Mouse (Mus musculus) frontal cortex, adult (tissue): ENCODE data around the gene Edem1.

ENCODE experiments used
- ATAC-seq: cut with Nextera tagmentation; 2 replicates; pipeline ENCODE4 v1.9.2; 2017; ENCODE audit warnings: mild to moderate bottlenecking, moderate library complexity, mixed read lengths; ENCODE audit not compliant: low TSS enrichment

Edem1 gene

DNA sequence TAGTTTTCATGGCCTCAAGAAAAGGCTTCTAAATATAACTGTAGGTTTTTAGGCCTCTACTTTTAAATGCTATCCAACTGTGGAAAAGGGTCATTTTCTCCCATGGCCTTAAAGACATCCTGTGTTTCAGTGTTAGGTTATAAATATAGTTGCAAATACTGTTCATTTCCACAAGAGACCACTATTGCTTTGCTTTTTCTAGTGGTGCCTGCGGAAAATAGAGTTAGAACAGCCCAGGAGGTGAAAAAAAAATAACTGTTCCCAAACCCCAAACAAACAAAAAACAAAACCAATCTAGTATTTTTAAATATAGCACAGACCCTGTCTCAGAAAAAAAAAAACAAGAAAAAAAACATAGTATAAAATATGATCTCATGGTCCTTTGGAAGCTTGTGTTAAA lies 46.9 kb downstream of the Edem1 start:
- 0 out of 2 replicates have a peak, but pooled peaks have one; percentile 47 for ATAC-seq

DNA sequence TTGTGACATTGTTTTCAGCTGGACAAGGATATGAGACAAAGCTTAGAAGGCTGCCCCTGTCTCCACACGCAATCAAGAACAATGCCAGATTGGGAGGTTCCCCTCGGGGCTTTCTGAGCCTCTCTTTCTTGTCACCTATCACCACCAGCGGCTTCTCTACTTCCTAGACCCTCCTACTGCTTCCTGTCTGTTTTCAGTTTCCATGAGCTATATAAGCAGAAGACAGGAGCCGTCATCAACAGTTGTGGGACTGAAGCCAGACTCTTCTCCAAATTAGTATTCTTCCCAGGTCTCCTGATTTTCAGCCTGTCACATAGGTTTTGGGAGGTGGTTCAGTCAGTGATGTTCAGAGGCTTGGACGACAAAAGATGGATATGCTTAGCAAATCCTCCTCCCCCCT lies 47.6 kb downstream of the Edem1 start:
- peak; percentile 48 for ATAC-seq

DNA sequence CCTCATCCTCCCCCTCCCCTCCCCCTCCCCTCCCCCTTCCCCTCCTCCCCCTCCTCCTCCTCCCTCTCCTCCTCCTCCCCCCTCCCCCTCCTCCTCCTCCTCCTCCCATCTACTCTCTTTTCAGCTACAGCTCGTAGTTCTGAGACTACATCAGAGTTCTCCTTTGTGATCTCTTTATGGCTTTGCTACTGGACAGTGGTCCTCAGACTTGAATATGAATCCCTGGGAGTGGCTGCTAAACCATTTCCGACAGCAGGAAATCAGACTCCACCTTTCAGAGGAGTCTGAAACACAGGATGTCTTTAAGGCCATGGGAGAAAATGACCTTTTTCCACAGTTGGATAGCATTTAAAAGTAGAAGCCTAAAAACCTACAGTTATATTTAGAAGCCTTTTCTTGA lies 48.0 kb downstream of the Edem1 start:
- ATAC-seq: no peak

DNA sequence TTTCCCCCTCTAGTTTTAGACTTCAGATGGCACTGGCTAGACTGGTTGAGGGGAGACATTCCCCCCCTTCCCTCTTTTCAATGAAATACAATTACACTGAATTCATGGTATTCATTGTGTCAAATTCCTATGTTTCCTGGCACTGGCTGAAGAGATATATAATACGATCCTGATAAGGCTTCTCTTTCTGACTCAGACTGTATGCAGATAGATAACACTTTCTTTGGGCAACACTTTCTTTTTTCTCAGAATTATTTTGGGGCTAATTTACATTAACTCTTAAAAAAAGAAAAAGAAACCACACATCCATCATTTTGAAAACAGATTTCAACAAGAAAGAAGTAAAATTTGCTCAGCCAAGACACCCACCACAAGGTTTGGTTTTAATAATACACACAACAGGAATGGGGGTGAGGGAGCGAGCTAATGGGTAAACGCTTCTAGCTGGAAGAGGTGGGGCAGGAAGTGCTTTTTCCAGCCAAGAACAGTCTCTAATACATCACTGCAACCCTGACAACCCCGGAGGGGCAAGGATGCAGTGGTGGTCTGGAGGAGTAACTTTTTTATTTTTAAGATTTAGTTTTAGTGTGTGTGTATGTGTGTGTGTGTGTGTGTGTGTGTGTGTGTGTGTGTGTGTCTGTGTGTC lies 52.0 kb downstream of the Edem1 start:
- peak; percentile 51; the same call in 1 of the 2 replicates for ATAC-seq

DNA sequence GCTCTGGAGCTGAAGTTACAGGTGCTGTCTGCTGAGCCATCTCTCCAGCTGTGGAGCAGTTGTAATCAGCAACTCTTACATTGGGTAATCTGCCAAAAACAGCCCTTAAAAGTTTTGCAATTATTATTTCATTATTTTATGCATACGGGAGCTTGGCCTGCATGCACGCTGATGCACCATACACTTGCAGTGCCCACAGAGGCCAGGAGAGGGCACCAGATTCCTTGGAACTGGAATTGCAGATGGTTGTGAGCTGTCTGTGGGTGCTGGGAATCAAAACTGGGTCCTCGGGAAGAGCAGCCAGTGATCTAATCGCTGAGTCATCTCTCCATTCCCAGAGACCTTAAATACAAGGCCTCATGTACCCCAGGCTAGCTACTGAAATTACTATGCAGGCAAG lies 52.6 kb downstream of the Edem1 start:
- no peak for ATAC-seq

DNA sequence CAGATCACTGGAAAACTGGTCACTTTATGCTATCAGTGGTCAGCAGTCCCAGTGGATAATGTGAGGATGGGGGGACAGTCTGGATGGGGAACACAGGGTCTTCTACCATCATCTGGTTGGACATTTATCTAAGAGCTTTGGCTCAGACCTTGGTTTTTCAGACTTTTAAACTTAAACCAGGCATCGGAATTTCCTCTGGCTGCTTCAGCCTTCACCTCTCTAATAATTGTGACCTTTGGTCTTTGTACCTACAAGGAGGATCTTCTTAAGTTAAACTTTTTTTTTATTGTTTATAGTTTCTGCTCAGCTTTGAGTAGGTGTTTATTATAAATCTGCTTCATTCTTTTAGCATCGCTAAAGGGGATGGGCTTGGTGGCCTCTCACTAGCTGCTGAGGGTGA lies 55.4 kb downstream of the Edem1 start:
- no peak for ATAC-seq

DNA sequence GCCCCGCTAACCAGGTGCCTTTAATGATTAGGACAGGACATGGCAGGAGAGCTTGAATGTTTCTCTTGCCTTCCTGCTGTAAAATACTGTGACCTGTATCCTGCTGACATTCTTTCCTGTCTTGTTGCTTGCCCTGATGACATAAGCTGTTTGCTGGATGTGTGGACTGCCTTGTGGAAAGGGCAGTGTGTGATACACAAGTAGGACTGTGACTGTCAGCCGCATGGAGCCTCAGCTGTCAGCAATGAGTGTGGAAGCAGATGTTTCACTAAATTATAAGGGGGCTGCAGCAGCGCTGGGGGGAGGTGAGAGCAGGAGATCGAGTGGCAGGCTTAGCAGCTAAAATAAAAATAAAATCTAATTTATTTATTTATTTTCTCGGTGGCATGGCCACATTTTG lies 56.2 kb downstream of the Edem1 start:
- no peak for ATAC-seq

DNA sequence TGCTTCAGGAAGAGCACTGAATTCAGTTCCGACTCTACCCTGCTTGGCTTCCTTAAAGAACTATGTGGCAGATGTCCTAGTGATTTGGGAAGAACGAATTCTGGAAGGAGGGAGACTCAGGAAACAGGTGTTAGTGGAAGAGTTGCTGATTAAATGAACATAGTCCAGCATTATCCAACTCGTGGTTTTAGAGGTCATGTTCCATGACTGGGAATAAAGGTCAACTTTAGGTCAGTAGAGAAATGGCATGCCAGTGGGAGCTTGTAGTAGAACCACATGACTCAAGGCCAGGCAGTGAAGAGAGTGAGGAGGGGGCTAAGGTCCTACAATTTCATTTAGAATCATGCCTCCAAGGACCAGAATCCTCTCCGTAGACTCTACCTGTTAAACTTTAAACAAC lies 57.9 kb downstream of the Edem1 start:
- no peak for ATAC-seq

DNA sequence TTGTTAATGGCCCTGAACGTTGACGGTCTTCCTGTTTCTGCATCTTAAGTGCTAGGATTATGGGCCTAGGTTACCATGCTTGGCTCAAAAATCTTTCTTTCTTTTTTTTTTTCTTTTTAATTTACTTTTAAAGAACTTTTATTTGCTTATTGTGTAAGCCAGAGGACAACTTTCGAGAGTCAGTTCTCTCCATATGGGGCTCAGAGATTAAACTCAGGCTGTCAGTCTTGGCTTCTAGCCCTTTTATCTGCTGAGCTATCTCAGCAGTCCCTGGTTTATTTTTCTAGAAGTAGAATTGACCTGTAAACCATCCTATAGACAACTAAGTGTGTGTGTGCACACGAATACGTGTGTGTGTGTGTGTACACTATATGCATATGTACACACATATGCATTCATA lies 64.1 kb downstream of the Edem1 start:
- no peak for ATAC-seq

DNA sequence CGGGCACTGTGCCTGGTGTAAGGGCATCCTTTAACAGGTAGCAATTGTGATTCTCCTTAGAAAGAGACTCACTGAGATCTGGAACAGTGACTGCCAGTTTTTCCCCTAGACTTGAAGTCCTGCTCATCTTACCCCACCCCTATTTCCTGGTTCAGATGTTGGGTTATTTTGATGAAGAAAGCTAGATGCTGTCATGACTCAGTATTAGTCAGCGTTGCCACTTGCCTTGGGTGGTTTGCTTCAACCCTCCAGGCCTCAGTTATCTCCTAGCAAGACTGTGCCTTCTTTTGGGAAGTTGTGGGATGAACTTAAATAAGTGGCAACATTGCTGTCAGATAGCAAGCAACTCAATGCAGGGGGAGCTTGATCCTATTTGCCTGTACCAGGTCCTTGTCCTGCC lies 66.7 kb downstream of the Edem1 start:
- no peak for ATAC-seq

DNA sequence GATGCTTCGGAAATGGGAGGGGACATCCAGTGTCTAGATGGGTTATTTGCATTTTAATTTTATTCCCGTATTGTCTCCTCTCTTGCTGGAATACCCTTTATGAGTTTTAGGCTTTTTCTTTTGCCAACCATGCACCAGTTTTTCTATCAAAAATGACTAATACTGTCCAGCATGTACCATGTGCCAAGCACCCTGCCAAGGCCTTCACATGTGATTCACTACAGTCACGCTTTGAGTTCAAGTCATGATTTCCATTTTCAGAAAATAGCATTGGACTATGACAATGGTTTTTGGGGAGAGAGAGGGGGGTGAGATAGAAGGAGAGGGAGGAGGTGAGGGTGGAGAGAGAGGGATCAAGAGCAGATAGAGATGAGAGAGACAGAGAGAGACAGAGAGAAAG lies 67.5 kb downstream of the Edem1 start:
- peak; percentile 4; the same call in 1 of the 2 replicates for ATAC-seq

DNA sequence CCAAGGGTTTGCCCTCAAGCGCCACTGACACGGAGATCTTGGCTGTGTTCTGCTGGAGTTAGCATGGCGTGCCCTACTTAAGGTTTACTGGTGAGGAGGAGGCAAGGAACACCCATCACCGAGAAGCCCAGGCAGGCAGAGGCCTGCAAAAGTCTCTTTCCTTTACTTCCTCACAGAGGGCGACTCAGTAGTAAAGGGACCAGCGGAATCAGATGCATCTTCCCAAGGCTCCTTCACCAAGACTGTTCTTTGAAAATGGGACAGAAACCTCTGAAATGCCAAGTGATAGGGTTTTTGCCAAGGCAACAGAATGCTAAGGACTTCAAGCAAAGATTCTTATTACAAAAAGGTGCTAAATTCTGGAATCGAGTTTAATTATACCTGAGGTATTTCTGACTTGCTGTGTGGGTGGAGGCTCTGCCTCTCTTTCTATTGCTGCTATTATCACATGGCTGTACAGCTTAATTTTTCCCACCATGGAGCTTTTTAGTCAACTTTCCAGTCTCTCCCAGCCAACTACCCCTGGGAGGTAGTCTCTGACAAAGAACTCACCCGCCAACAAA lies 68.2 kb downstream of the Edem1 start:
- peak; percentile 82 for ATAC-seq

DNA sequence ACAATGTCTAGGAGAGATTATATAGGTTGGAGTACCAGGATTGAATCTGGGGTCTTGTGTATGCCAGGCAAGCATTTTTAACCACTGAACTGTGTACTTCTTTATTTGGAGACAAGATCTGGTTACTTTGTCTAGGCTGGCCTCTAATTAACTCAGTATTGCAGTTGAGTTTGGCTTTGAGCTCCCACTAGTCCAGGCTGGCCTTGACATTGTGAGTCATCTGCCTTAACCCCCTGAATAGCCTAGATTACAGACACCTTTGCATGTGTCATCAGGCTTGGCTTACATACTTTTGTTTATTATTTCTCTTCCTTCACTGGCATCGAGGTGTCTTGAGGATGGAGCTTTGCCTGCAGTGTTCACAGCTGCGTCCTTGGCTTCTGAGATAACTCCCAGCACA lies 70.8 kb downstream of the Edem1 start:
- no peak for ATAC-seq

DNA sequence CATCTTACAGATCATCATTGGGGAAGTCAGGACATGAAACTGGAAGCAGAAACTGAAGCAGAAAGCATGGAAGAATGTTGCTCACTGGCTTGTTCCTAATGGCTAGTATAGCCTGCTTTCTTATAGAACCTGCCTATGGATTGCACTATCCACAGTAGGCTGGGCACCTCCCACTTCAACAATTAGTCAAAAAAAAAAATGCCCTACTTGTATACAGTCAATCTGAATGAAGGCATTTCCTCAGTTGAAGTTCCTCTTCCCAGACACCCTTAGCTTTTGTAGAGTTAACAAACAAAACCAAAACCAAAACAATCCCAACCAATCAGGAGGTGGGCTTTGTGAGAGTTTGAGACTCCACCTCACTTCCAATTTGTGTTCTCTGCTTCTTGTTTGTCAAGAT lies 73.7 kb downstream of the Edem1 start:
- ATAC-seq: no peak

DNA sequence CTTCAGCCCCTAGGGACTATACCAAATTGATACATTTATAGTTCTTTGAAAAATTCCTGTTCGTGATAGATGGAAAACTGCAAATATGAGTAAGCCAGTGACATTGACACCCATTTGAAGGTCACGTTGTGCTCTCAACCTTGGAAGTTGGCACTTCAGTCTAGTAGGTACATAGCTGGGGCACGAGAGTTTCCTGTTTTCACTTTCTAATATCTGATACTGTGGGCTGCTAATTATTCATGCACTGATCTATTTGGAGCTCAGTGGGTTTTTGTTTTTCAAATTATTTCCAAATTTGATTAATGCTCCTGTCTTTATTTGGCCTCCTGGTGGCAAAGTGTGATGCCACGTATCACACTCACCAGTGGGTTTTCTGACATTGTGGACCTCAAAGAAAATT lies 74.8 kb downstream of the Edem1 start:
- ATAC-seq: no peak

DNA sequence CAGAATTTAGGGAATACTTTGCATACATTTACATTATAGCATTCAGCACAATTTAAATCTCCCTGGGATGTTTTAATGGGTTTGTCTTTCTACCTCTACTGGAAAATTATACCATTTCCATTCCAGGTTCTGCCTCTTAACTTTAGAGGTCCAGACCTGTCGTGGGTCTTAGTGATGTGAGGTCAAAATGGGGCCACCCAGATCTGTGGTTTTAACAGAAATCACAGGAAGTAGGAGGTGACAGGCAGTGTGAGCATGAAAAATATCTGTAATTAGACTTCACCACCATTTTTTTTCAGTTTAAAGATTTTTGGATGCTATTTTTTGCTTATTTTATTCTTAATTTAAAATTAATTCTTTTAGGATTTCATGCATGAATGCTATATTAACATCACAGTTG lies 78.1 kb downstream of the Edem1 start:
- ATAC-seq: no peak
